Mouse (Mus musculus) kidney, postnatal 0 days (tissue): ENCODE results near the gene Oosp1. TPM values are rescaled to one million over a fixed set of nuclear protein-coding genes. Genes with fewer than 3 reads are reported as not detected.

Source experiments
- ATAC-seq: fragments of 200-750 bp; cut with Nextera tagmentation; replicated peaks from 2 replicates; pipeline ENCODE4 v1.8.0; 2017; ENCODE audit warnings: low read depth, moderate number of reproducible peaks, moderate TSS enrichment, moderate library complexity; ENCODE audit not compliant: low FRiP score
- DNase-seq: peaks from one replicate; pipeline ENCODE4 v3.0.0-alpha.2; 2016; ENCODE audit warnings: low spot score
- H3K27ac ChIP-seq: fragments of 300-500 bp; sonication (generic); 2 replicates; pipeline ENCODE4 v1.5.1; 2014; ENCODE audit warnings: mild to moderate bottlenecking
- H3K27me3 ChIP-seq: fragments of 300-500 bp; sonication (generic); 2 replicates; pipeline ENCODE4 v1.6.1; 2014; ENCODE audit warnings: low read length, mixed read lengths; ENCODE audit not compliant: insufficient read depth
- H3K36me3 ChIP-seq: fragments of 300-500 bp; sonication (generic); 2 replicates; pipeline ENCODE4 v1.6.1; 2014; ENCODE audit warnings: low read length, mixed read lengths; ENCODE audit not compliant: insufficient read depth
- H3K4me1 ChIP-seq: fragments of 300-500 bp; sonication (generic); replicated peaks from 2 replicates; pipeline ENCODE4 v1.6.1; 2014; ENCODE audit warnings: antibody characterized with exemption, low read length, mixed read lengths; ENCODE audit not compliant: insufficient read depth
- H3K4me2 ChIP-seq: fragments of 300-500 bp; sonication (generic); 2 replicates; pipeline ENCODE4 v1.6.1; 2014; ENCODE audit warnings: mild to moderate bottlenecking, low read length, moderate library complexity, mixed read lengths
- H3K4me3 ChIP-seq: fragments of 300-500 bp; sonication (generic); replicated peaks from 2 replicates; pipeline ENCODE4 v1.5.1; 2014; ENCODE audit warnings: low read depth, low read length
- H3K9ac ChIP-seq: fragments of 300-500 bp; sonication (generic); 2 replicates; pipeline ENCODE4 v1.6.1; 2014; ENCODE audit warnings: low read depth, low read length
- H3K9me3 ChIP-seq: fragments of 300-500 bp; sonication (generic); replicated peaks from 2 replicates; pipeline ENCODE4 v1.6.1; 2016; ENCODE audit warnings: low read length, inconsistent platforms, mixed read lengths
- CTCF ChIP-seq: IDR thresholded peaks from 2 replicates; pipeline ENCODE4 v1.5.1; 2016; ENCODE audit warnings: antibody characterized with exemption, low read depth, mild to moderate bottlenecking, moderate library complexity
- WGBS: fragments of 180-500 bp; shearing (Covaris S2); extraction: QIAGEN DNeasy Blood & Tissue Kit; methylation state at CpG from one replicate; pipeline ENCODE4 v1.1.7; 2014; 5-methylcytosine and 5-hydroxymethylcytosine counted together
- polyA plus RNA-seq: library from polyadenylated mRNA; unstranded; fragments of >200 nt; fragmentation: Nextera tagmentation; extraction: Ambion mirVana; gene quantifications from 2 replicates; pipeline ENCODE4 v1.2.1, GENCODE M21; 2015

Oosp1 gene
- polyA plus RNA-seq, 1 experiment from 2014 or later: not detected

DNA sequence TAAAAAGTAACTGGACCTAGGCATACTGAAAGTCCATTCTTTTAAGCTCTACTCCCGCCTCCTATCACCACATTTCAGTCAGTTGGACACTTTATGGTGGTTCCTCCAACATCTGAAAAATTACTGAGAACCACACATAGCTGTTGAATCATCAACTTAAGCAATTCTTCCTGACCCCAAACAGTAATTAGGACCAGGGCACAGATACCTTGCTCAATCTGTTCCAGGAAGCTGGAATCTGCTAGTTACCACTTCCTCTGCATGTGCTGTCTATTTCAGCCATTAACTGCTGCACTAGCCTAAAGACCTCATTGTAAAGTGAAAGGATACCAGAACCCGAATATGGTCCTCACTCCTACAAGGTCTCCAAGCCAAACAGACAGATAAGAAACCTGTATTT lies 31.8 kb downstream of the Oosp1 start:
- Histone ChIP-seq H3K4me2 (no peak overlapping the region), H3K27ac (no peak overlapping the region), H3K27me3 (no peaks in the 10 kb centered on the region), H3K9me3 (no peaks in the 10 kb centered on the region), H3K36me3 (no peaks in the 10 kb centered on the region), H3K4me3 (no peak overlapping the region), H3K9ac (no peak overlapping the region), H3K4me1 (no peaks in the 10 kb centered on the region)
- DNase-seq: no peak
- ATAC-seq: no peak
- whole genome bisulfite sequencing: 71% methylated on average over 2 of the region's 2 CpGs
- no peak for TF ChIP-seq CTCF

DNA sequence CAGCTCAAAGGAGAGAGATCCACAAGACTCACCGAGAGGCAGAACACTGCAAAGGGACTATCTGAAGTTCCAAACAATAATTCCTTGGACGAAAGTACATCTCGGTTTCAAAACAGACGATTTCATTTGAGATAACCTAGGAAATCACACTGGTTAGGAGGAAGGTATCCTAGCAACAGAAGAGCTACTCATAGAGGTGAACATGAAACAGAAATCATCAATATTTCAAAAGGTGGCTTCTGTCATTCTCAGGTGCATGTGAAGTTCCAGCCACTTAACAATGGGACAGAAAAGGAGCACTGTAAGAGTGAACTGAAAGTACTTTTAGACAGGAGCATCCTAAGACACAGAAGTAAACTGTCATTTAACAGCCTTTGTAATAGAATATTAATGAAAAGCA lies 41.4 kb downstream of the Oosp1 start:
- no peak overlapping the region for H3K4me2 ChIP-seq
- no peak overlapping the region for H3K9ac ChIP-seq
- no peaks in the 10 kb centered on the region for H3K27me3 ChIP-seq
- H3K27ac ChIP-seq: no peak overlapping the region
- H3K9me3 ChIP-seq: no peaks in the 10 kb centered on the region
- ATAC-seq: no peak
- no peak for TF ChIP-seq CTCF
- no peak for DNase-seq
- H3K36me3 ChIP-seq: no peaks in the 10 kb centered on the region
- no peaks in the 10 kb centered on the region for H3K4me1 ChIP-seq
- WGBS: 79% methylated on average over 4 of the region's 4 CpGs
- no peak overlapping the region for H3K4me3 ChIP-seq

DNA sequence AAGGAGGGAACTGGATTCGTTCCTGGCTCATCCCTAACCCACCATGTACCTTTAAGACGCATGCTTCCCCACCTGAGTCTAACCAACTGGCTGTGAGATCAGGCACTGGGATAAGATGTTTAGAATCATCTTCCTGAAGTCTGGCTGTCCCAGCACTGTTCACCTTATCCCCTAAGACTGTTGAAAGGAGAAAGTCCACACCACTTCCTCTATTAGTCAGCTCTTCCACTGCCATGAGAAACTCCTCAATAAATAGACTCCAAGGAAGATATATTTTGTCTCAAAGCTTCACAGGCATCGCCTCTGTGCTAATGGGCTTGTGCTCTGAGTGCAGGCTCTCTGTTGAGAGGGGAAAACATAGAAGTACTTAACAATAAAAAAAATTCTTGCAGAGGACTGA lies 44.8 kb downstream of the Oosp1 start:
- no peaks in the 10 kb centered on the region for H3K27me3 ChIP-seq
- H3K4me2 ChIP-seq: no peak overlapping the region
- WGBS: 81% methylated on average over 3 of the region's 3 CpGs
- H3K36me3 ChIP-seq: no peaks in the 10 kb centered on the region
- no peaks in the 10 kb centered on the region for H3K4me1 ChIP-seq
- H3K4me3 ChIP-seq: no peak overlapping the region
- DNase-seq (no peak), ATAC-seq (no peak)
- H3K9ac ChIP-seq: no peak overlapping the region
- no peak overlapping the region for H3K27ac ChIP-seq
- no peaks in the 10 kb centered on the region for H3K9me3 ChIP-seq
- no peak for TF ChIP-seq CTCF

DNA sequence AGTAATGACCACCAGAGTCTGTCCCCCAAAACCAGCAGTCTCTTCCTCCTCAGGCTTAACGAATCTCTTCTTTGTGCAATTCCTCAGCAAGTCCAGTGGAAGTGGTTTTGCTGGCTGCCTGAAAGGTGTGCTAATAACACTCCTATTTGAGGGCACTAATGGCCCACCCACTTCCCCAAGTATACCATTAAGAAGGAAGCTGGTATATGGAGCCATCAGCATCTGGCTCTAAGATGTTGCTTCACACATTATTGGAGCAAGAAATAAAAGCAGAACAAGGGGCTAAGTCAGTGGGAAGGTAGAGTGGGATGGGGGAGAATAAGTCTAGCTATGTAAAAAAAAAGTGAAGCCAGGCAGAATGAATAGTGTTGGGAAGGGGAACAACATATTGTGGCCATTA lies 50.2 kb downstream of the Oosp1 start, which contains the start of gene Ms4a3:
Gene Ms4a3, minus strand, starts transcription at position 120 of the 400 bp plus-strand sequence.
- Histone ChIP-seq H3K27ac (no peak within 1 kb of the TSS), H3K4me1 (no peaks in the 10 kb centered on the region), H3K4me3 (no peak within 1 kb of the TSS), H3K4me2 (no peak within 1 kb of the TSS), H3K9ac (no peak within 1 kb of the TSS), H3K27me3 (no peaks in the 10 kb centered on the region), H3K36me3 (no peaks in the 10 kb centered on the region), H3K9me3 (no peaks in the 10 kb centered on the region)
- DNase-seq (no peak), ATAC-seq (no peak)
- 71% methylated on average over 1 of the region's 1 CpGs for WGBS
- TF ChIP-seq CTCF: no peak

DNA sequence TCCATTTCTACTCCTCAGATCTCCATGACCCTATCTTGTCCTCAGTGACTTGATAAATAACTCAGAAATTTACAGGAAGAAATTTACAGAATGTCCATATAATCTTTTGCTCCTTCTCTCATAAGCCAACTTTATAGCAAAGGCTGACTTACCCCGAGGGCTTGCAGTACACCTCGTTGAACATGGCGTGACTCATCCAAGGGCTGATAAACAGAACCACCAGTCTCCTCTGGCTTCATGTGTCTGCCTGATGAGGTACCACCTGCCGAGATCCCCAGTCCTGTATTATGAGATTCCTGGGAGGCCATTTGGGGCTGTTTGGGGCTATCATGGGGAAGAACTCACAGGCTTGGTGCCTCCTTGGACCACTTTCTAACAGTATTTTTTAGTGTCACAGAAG lies 51.9 kb downstream of the Oosp1 start:
- no peak for ATAC-seq
- H3K4me2 ChIP-seq: no peak overlapping the region
- 71% methylated on average over 4 of the region's 4 CpGs for WGBS

DNA sequence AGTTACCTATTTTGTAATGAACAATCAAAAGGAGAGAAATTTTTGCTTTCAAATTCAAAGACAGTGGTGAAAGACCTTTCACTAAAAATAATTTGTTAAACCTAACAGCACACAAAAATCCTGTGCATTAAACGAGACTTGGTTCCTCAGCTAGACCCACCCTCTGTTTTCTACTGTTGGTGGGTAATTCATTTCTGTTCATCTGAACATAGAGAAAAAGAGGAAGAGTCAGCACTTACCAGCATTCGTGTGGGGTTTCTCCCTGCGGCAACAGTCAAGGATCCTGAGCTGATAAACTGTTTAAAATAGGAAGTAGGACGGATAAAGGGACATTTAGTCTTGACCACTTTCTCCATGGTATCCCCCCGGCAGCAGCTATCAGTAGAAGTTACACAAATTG lies 55.4 kb downstream of the Oosp1 start:
- Histone ChIP-seq H3K4me2 (no peak overlapping the region), H3K4me1 (no peaks in the 10 kb centered on the region), H3K36me3 (no peaks in the 10 kb centered on the region), H3K27me3 (no peaks in the 10 kb centered on the region), H3K4me3 (no peak overlapping the region), H3K9ac (no peak overlapping the region), H3K27ac (no peak overlapping the region), H3K9me3 (no peaks in the 10 kb centered on the region)
- no peak for DNase-seq
- ATAC-seq: no peak
- TF ChIP-seq CTCF: no peak
- 86% methylated on average over 5 of the region's 5 CpGs for WGBS

More for the DNA sequence above, 51.9 kb downstream of the Oosp1 start:
- H3K9me3 ChIP-seq: no peaks in the 10 kb centered on the region
- H3K4me1 ChIP-seq: no peaks in the 10 kb centered on the region
- H3K27ac ChIP-seq: no peak overlapping the region
- no peak for DNase-seq
- no peak for TF ChIP-seq CTCF
- no peak overlapping the region for H3K9ac ChIP-seq
- no peaks in the 10 kb centered on the region for H3K27me3 ChIP-seq
- H3K4me3 ChIP-seq: no peak overlapping the region
- H3K36me3 ChIP-seq: no peaks in the 10 kb centered on the region

DNA sequence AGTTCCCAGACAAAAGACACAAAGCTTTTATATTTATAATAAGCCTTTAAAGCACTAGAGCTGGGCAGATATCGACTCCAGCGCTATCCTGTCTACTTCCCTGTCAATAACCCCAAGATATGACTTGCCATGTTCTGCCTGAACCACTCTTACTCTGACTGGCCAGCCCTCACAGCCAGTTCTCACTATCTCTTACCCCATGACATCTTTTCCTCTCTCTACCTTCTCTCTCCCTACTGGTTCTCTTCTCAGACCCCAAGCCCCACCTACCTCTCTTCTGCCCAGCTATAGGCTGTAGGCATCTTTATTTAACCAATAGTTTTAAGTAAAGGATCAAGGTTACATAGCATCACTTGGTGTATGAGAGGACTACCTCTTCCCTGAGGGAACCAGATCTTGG lies 56.6 kb downstream of the Oosp1 start:
- DNase-seq (no peak), ATAC-seq (no peak)
- Histone ChIP-seq H3K4me1 (no peaks in the 10 kb centered on the region), H3K9ac (no peak overlapping the region), H3K4me2 (no peak overlapping the region), H3K36me3 (no peaks in the 10 kb centered on the region), H3K9me3 (no peaks in the 10 kb centered on the region), H3K4me3 (no peak overlapping the region), H3K27ac (no peak overlapping the region), H3K27me3 (no peaks in the 10 kb centered on the region)
- 68% methylated on average over 2 of the region's 2 CpGs for WGBS
- TF ChIP-seq CTCF: no peak
